Mouse (Mus musculus): ENCODE data around the gene Msi2.
A peak's percentile ranks its signal among the peaks of the same experiment; 100 is the strongest.

The Msi2 gene

DNA sequence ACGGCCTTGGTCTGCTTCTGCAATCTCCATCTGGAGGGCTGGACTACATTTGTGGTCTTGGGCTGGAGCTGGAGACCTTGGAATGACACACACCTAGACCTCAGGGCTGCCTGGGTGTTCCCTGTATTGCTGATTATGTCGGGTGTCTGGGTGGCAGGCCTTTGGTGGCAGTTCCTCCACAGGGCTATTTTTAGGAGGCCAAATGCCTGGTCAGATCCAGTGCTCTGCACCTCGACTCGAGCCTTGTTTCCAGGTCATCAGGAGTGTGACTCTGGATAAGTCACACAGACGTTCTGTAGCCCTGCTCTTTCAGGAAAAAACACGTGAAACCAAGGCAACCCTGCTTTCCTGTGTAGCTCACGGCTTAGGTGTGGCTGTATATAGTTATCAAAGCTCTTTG is 358.6 kb downstream of the Msi2 start:
- DNase-seq (ENCODE audit: low spot score), result no peak

DNA sequence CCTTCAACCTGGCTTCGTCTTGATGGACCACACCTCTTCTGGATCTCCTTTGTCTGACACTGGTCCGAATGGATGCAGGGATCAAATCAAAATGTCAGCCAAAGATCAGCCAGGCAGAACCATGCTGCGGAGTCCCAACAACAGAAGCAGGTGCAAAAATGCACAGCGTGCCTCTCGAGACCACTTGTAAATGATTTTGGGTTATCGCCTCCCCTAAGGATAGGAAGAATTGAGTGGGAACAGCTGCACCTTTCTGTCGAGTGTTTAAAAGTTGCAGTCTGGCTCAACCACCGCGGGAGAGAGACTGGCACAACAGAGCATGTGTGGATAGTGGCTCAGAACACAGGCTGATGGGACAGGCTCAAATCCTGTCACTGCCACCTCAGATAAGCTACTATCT is 361.0 kb downstream of the Msi2 start:
- no peak for DNase-seq (ENCODE audit: low spot score)

DNA sequence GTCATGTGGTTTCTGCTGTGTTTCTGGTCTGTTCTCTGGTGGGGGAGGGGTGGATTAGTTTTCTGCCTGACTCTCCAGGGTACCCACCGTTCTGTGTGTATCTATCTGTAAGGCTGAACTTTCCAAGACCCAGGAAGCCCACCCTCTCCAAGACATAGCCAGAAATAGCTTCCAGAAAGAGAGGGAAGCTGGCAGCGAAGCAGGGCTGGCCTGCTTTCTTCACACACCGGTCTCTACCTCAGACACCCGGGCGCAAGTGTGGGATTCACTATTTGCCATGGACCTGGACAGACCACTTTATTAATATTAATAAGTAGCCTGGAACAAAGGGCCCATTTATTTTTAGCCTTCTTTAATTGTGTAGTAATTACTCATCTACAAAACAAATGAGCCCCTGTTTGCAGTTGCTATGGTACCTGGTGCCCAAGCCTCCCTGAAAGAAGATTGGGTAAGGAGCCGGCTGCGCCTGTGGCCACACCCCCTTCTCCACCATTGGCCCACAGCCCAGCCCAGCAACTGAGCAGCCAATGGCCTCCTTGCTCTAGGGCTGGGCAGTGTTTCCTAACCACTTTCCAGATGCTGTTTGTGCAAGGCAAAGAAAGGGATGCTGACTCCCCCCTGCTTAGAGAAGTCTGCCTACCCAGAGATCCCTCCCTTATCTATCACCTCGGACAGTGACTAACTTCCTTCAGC is 361.6 kb downstream of the Msi2 start:
- DNase-seq (ENCODE audit: low spot score), result peak; percentile 72

DNA sequence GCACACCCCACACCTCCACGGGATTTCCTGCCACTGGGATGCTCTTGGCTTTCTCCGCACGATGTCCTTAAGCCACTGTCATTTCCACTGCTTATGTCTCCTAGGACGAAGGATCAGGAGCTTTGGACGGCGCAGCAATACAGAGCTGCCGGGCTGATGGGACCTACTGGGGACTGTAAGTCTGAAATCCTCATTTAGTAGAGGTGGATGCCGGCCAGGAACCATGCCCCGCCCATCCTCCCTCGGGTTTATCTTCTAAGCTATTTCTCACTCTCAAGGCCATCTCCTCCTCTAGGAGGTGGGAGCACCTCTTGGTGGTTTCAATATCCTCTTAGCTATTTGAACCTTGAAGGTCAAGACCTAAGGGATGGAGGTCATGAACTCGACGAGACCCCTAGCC is 362.3 kb downstream of the Msi2 start:
- no peak for DNase-seq (ENCODE audit: low spot score)

DNA sequence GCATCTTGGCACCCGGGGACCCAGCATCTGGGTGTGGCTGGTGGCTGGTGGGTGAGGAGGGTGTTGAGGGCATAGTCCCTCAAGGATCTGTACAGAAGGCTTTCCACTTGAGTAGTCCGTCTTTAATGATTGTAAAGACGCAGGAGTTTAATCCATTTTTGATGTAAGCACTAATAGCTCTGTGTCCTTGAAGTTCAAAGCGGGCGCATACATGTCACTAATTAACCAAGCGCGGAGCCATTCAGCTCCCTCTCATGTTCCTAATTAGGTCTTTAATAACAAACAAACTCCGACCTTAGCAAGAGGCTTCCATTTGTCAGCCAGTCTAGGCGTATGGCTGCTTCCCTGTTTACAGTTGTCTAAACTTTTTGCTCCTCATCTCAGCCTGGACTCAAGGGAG is 363.5 kb downstream of the Msi2 start:
- no peak for DNase-seq (ENCODE audit: low spot score)

GRCm38 (mm10) chr11:88351722-88352473 is 366.4 kb downstream of the Msi2 start:
- DNase-seq (ENCODE audit: low spot score), result no peak

DNA sequence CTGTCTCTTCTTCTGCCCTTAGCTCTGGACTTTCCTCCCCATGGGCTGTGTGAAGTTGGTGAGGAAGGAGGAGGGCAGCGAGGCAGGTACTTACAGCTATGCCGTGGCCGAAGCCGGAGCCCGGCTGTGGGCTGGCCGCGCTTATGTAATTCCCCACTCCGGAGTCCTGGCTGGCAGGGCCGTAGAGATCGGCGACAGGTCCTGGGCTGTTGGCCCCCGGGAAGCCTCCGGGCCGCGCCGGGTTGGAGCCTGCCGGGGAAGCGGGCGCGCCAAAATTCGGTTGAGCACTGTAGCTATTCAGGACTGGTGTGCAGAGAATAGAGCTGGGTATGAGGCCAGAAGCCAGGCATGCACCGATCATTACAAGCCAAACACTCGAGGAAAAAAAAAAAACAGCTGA is 369.6 kb downstream of the Msi2 start:
- DNase-seq (ENCODE audit: low spot score), result no peak

DNA sequence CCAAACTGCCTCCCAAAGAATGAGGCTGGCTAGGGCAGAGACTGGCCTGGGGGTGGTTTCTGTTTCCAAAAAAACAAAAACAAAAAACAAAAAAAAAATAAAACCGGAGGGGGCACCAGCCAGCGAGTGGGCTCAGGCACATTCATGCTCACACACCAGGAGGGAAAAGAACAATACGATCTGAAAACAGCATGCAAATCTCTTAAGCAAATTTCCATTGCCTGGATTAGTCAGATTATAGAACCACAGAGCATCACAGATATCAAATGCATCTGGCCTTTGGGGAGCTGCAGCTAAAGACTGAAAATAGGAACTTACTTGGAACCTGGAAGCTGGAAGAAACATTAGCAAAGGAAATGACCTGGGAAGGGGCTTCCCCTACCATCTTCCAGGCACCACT is 370.3 kb downstream of the Msi2 start:
- DNase-seq (ENCODE audit: low spot score), result no peak

DNA sequence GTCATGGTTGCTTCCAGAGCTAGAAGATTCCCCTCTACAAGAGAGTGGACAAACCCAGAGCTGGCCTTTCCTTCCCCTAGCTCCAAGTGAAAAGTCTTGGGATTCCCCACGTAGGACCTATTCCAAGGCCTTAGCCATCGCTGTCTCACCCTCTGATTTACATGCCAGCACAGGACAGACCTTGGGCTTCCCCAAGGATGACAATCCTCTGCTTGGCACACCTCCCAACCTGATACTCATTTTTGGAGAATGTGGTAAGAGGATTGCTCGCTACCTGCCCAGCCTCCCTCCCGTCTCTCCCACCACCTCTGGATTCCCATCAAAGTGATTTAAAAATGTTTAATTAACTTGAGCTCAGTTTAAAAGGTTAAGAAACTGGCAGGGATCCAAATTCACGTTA is 372.2 kb downstream of the Msi2 start:
- no peak for DNase-seq (ENCODE audit: low spot score)

DNA sequence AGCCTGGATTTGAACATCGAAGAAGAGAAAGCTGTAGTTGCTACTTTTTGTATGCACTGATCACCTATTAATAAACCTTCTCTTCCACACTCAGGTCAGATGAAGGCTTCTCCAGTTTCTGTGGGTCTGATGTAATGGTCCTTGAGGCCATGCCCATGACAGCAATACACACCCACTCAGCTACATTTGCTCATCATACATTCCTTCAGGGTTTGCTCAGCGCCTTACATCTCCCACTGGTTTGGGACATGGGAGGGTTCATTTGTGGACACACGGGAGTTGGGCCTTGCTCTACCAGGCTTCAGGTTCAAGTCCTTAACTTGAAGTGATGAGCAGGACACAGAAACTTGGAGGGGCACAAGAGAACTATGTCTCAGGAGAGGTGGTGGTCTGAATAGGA is 380.4 kb downstream of the Msi2 start:
- DNase-seq (ENCODE audit: low spot score), result no peak

- peak; percentile 12 for DNase-seq (ENCODE audit: low spot score)
Observed at GRCm38 (mm10) chr11:88334893-88335292, 383.4 kb downstream of the Msi2 start.

- no peak for DNase-seq (ENCODE audit: low spot score)
Observed at GRCm38 (mm10) chr11:88332309-88332934, 385.9 kb downstream of the Msi2 start.

DNA sequence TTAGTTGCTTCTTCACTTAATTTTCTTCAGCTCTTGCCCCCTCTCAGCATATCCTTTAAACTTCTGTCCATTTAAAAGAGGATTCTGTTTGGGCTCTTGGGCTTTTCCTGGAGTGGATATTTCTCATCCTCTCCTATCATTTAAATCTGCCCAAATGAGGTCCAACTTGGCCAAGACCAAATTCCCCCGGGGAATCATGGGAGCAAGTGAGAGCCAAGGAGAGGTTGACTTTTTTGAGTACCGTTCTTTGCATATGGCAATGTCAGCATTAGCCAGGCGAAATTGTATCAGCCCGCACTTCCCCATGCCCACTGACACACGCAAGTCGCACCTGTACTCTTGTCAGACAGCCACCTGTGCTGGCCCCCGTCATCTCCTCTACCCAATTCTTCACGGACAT is 386.6 kb downstream of the Msi2 start:
- DNase-seq (ENCODE audit: low spot score), result no peak

DNA sequence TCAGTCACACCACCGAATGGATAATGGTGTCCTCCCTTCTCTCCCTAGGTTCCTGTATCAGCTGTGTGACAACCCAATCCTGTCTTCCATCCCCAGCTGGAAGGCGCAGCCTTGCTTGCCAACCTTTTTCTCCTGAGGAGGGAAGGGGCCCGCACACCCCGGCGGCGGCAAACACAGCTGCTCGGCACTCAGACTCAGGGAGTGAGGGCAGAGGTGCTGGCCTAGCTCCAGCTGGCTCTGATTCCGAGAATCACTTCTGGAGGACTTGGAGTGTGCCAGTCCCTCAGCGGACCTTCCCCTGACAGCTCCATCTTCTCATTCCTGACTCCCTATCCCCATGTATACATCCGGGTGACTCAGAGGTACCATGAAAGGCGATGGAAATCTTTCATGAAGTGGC is 387.5 kb downstream of the Msi2 start:
- peak; percentile 37 for DNase-seq (ENCODE audit: low spot score)

DNA sequence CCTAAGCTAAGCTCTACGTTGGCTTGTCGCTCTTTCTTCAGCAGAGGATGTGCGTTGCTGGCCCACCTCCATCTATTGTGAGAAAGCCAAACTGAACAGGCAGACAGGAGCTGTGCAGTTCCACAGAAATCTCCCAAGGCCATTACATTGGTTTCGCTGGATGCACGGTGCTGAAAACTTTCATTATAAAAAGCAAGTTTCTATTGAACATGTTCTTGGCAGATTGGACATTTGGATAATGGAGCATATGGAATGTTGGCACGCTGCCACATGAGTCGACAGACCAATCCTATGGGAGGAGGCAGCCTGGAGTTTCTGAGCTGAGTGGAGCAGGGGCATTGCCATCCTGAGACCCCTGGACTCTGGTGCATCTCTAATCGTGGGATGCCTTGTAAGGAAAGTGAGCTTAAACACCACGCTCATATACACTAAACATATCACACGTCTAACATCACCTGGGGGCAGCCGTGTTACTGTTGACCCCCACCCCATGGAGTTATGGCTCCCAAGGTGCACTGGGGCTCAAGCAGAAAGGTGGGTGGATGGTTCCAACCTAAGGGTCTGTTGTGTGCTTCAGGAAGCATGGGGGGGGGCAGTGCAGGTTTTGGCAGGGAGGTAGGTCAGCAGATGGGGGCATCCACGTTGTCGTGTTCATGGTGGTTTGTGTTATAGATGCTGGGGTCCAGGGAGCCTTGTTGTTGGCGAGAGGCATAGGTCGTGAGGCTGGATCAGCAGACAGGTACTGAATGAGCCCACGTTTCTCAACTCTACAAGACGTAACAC is 389.3 kb downstream of the Msi2 start:
- no peak for DNase-seq (ENCODE audit: low spot score)

- no peak for DNase-seq (ENCODE audit: low spot score)
Observed at GRCm38 (mm10) chr11:88327016-88327415, 391.3 kb downstream of the Msi2 start.

DNA sequence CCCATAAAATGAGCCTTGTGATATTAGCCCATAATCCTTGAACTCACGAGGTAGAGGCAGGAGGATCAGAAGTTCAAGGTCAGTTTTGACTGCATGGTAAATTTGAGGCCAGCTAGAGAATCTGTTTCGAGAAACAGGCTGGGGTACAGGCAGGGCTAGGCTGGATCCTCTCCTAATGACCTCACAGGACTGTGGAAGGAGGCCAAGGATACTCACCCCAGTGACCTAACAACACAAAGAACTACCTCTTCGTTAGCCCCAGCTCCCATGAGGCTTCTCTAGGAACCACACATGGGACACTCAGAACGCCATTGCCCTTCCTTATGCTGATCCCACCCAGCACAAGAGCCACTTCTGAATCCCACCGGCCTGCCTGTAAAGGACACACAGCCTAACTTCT is 399.5 kb downstream of the Msi2 start:
- DNase-seq (ENCODE audit: low spot score), result no peak

DNA sequence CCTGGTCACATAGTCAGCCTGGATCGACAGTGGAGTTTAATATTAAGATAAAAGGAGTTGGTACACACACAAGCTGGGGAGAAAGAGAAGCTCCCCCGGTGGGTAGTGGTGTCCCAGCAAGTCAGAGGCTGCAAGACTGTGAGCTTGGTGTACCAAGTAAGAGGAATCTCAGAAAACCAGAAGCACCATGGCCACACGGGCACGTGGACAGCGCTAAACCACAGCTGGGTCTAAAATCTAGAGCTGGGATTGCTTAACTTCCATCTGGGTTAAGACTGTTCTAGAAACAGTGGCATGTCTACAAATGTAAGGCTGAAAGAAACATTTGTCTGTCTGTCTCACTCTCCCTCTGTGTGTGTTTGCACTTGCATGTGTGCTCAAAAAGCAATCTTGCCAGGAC is 402.9 kb downstream of the Msi2 start:
- DNase-seq (ENCODE audit: low spot score), result no peak

GRCm38 (mm10) chr11:88314471-88314870 is 403.8 kb downstream of the Msi2 start:
- no peak for DNase-seq (ENCODE audit: low spot score)

DNA sequence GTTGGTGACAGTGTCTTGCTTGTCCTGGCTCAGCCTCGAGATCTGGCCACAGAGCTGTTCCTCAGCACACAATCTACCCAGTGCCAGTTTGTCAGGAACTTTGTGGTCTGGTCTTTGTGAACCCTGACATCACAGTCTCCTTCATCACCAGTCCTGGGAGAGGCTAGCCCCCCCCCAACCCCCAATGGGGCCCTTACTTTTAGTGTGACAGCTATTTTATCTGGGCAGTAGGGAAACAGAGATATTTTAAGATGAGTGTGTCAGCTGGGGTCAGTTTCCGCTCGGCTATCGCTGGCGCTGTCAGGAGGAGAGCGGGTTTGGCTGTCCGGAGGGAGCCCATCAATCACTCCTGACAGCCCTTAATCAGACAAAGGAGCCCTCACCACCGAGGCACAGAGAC is 404.8 kb downstream of the Msi2 start:
- DNase-seq (ENCODE audit: low spot score), result peak; percentile 22

DNA sequence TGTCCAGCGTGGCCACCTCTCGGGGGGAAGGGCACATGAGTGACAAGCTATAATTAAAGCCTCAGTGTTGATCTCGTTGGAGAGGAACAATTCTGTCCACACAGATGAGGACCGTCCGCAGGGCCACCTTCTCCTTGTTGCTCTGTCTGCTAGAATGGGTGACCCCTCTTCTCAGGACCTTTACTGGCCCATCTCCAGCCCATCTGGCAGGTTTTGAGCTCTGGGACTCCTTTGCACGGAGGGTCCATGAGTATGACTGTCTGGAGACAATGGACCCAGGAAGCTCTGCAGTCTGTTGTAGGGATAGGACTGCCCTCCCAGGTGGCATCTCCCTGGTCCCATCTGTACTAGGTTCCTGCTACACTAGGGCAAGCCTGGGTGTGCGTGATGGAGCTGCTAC is 406.7 kb downstream of the Msi2 start:
- DNase-seq (ENCODE audit: low spot score), result no peak

DNA sequence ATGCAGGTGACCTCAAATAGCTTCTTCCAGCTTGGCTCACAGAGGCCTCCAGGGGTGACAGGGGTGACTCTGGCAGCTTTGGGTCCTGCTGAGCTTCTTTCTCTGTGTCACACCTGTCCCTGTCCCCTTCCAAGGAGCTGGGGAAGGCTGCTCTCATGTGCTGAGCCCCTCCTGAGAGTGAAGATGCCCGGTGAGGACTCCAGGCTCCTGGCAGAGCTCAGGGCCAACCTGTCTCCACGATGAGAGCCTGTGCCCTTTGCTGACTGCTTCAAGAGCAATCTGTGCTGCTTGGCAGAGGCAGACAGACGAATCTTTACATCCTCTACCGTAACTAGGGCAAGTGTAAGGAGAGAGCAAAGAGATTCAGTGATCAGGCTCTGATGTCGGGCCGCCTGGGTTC is 407.5 kb downstream of the Msi2 start:
- no peak for DNase-seq (ENCODE audit: low spot score)
